Mouse (Mus musculus): ENCODE data around the gene Sumo2.
"Not testable (repeated sequence)": the region's sequence is repeated elsewhere in the genome, so short reads cannot be mapped to it uniquely, and the experiment has no call there.

Gene Sumo2

GRCm38 (mm10) chr11:115483726-115484125 lies 52.4 kb downstream of the Sumo2 start:
- DNase-seq (ENCODE audit: low spot score) = no peak

- no peak for DNase-seq (ENCODE audit: low spot score)
Measured at GRCm38 (mm10) chr11:115483278-115483677, 52.8 kb downstream of the Sumo2 start.

- DNase-seq (ENCODE audit: low spot score) = no peak
Measured at GRCm38 (mm10) chr11:115481553-115482259, 54.4 kb downstream of the Sumo2 start.

GRCm38 (mm10) chr11:115478296-115478938 lies 57.7 kb downstream of the Sumo2 start:
- DNase-seq (ENCODE audit: low spot score) = no peak

DNA sequence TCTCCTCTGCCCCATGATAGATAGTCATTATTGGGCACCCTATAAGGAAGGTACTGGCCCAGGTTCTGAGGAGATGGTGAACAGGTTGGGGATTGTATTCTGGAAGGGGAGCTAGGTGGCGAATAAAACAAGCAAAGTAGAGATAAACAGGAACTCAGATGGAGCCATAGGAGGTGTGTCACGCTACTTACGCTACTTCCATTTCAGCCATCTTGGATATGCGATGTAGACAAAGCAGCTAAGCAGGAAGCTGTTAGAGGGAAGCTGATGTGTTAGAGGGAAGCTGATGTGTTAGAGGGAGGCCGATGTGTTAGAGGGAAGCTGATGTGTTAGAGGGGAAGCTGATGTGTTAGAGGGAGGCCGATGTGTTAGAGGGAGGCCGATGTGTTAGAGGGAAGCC lies 58.7 kb downstream of the Sumo2 start:
- not testable (repeated sequence) for DNase-seq (ENCODE audit: low spot score)

DNA sequence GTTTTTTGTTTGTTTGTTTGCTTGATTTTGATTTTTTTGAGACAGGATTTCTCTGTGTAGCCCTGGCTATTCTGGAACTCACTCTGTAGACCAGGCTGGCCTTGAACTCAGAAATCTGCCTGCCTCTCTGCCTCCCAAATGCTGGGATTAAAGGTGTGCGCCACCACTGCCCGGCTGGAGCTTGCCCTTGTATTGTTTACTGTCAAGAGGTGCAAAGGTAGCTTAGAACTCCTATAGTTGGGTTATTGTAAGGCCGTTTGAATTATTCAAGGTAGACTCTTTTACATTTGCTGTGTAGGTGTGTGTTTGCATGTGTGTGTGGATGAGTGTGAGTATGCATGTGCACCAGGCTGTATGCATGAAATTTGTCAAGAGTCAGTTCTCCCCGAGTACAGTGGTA lies 59.4 kb downstream of the Sumo2 start:
- not testable (repeated sequence) for DNase-seq (ENCODE audit: low spot score)

DNA sequence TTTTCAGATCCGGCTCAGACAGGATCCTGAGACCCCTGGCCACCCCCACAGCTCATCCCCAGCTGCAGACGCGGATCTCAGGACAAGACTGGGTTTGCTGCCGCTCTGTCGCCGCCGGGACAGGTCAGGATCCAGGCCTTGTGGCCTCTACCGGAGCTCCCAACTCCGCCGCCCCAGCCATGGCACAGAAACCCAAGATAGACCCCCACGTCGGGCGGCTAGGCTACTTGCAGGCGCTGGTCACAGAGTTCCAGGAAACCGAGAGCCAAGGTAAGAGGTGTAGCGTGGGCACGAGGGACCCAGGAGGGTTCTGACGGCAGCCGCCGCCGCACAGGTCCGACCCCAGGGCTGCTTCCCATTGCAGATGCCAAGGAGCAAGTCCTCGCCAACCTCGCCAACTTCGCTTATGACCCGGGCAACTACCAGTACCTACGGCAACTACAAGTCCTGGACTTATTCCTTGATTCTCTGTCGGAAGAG lies 60.3 kb downstream of the Sumo2 start:
- no peak for DNase-seq (ENCODE audit: low spot score)

GRCm38 (mm10) chr11:115475025-115475757 lies 60.9 kb downstream of the Sumo2 start, which contains the start of gene Armc7:
TSS of gene Armc7 (plus strand) at chr11:115475667.
- DNase-seq (ENCODE audit: low spot score) = peak; percentile 76

DNA sequence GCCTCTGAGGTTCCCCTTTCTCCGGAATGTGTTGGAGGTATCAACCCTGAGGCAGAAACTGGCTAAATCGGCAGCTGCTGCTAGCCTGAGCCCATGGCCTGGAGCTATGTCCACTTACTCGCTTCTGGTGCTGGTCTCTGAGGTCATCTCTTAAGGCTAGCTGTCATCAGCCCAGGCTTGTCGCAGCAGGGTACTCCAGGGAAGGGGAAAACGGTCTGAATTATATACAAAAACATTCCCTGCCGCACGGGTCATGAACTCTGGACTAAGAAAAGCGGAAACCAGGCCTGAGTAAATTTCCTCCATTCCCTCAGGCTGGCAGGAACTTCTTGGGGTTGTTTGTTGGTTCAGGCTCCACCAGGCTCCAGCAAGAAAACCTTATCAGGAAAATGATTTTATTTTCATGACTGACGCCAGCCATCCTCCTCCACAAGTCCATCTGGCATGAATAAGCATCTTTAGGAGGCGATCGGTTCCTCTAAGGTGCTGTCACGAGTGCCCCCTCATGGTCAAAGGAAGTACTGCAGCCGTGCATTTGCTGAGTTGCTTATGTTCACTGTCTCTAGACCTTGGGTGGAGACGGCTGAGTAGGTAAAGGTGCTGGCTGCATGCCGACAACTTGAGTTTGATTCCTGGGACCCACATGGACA lies 62.3 kb downstream of the Sumo2 start:
- peak; percentile 85 for DNase-seq (ENCODE audit: low spot score)

Data from urinary bladder, postnatal 10 days (tissue).